Mouse (Mus musculus): ENCODE results near the gene Unc93a.
"Not testable (repeated sequence)": the region's sequence is repeated elsewhere in the genome, so short reads cannot be mapped to it uniquely, and the experiment has no call there.

Gene Unc93a

GRCm38 (mm10) chr17:13131710-13132109, at the start of gene Unc93a:
Unc93a (minus strand) TSS chr17:13131810.
- not testable (repeated sequence) for DNase-seq (ENCODE audit: extremely low spot score)

DNA sequence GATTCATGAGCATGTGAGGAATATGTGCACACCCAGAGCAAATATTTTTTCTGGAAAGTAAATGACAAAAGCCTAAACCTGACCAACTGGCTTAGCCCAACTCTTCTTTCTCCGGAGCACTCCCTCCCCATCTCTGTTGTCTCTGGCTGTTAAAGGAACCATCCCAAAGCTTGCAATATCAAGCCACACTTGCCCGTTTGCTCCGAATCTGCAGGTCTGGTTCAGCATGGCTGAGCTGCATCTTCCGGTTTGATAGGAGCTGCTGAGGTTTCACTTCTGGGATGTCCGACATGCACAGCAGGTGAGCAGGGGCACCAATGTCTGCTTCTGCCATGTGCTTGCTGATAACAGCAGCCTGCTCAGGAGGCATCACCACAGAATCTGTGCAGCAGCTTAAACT, 48.9 kb upstream of the Unc93a start:
- DNase-seq (ENCODE audit: extremely low spot score) = not testable (repeated sequence)

DNA sequence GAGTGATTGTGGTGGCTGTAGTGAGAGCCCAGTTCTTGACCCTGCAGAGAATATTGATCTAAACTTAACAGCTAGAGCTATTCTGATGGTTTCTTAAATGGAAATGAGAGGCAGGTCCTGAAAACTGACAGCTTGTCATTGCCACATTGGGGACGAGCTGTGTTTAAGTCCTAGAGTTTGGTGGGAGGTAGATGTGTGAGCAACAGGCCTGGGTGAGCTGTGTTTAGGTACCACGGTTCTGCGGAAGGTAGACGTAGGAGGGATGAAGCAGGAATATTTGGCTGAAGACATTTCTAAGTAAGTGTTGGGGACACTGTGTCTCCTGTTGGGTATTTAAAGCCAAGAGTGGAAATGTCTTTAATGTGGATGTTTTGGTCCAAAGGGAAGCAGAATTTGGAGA, 47.4 kb upstream of the Unc93a start:
- DNase-seq (ENCODE audit: extremely low spot score) = not testable (repeated sequence)

DNA sequence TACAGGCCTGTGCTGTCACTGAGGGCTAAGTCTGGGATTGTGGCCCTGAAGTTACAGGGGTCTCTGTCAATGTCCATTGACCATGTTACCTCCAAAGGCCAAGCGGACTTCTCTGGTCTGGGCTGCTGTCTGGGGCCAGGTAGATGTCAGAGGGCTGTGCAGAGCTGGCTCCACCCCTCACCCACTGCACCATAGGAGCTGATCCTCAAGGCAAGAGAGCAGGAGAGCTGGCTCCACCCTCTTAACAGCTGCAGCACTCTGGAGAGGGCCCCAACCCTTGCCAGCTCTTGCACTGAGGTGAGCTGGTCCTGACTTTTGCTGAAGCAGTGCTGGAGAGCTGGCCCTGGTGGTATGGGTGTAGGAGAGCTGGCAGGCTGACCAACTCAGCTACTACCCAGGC, 46.2 kb upstream of the Unc93a start:
- DNase-seq (ENCODE audit: extremely low spot score) = not testable (repeated sequence)

DNA sequence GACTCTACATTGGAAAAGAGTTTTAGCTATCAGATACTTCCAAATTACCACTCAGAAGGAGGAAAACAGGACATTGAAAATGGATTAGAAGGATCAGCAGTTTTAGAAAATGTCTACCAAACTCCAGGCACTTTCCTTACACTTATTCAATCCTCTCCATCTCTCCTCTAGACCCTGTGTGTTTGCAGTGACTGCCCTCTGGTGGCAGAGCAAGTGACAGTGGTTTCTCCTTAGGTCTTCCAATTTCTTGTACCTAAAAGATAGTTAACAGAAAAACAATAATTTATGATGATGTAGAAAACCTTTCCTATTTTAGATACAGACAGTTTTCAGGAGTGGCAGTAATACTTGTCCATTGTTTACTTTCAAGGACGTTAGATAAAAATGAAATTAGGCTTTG, 44.0 kb upstream of the Unc93a start:
- DNase-seq (ENCODE audit: extremely low spot score) = not testable (repeated sequence)

- DNase-seq (ENCODE audit: extremely low spot score) = not testable (repeated sequence)
Measured at GRCm38 (mm10) chr17:13174029-13174428, 42.4 kb upstream of the Unc93a start.

- not testable (repeated sequence) for DNase-seq (ENCODE audit: extremely low spot score)
Measured at GRCm38 (mm10) chr17:13173578-13173977, 42.0 kb upstream of the Unc93a start.

- not testable (repeated sequence) for DNase-seq (ENCODE audit: extremely low spot score)
Measured at GRCm38 (mm10) chr17:13146128-13146527, 14.5 kb upstream of the Unc93a start.

DNA sequence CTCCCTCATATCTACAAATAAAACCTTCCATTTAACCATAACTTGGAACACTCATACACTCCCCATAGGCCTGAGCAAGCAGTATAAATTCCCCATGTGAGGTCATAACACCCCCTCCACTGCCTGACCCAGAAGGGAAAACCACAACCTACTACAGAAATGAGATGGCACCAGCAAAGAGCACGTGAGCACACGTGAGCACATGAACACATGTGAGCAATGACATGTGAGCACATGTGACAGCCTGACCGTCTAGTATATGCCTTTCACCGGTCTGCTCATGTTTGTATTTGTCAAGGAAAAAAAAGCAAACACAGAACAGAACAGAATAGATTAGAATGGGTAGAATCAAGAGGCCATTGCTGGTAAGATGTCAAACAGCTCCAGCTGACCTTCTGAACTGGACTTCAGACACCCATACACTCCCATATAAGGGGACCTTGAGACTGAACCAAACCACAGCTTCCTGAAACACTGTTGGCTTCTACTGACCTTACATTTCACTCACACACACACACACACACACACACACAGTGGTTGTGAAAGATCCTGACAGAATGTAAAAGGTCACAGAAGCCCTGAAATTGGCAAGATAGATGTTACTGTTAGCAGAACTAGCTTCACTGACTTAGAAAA, 13.1 kb upstream of the Unc93a start:
- not testable (repeated sequence) for DNase-seq (ENCODE audit: extremely low spot score)

DNA sequence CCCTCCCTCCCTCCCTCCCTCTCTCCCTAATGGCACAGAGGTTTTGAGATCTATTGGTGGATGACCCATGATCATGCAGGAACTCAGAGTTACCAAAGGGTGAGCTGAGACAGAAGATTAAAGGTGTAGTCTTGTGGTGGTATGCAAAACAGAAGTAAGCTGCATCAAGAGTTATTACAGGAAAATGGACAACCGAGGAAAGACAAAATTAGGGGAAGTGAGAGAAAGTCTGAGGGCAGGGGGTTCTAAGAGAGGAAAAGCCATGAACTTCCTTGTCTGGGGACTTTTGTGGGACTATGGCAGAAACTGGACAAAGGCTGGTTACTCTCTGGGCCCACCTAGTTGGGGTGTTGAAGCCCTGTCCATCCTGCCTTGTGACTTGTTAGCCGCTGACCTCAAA, 11.1 kb upstream of the Unc93a start:
- DNase-seq (ENCODE audit: extremely low spot score) = not testable (repeated sequence)

GRCm38 (mm10) chr17:13135356-13135755, 3.7 kb upstream of the Unc93a start:
- not testable (repeated sequence) for DNase-seq (ENCODE audit: extremely low spot score)

- not testable (repeated sequence) for DNase-seq (ENCODE audit: extremely low spot score)
Measured at GRCm38 (mm10) chr17:13132352-13132751, 742 bp upstream of the Unc93a start.

GRCm38 (mm10) chr17:13129737-13130465, 1.7 kb downstream of the Unc93a start:
- DNase-seq (ENCODE audit: extremely low spot score) = not testable (repeated sequence)

GRCm38 (mm10) chr17:13129324-13129723, 2.3 kb downstream of the Unc93a start:
- not testable (repeated sequence) for DNase-seq (ENCODE audit: extremely low spot score)

DNA sequence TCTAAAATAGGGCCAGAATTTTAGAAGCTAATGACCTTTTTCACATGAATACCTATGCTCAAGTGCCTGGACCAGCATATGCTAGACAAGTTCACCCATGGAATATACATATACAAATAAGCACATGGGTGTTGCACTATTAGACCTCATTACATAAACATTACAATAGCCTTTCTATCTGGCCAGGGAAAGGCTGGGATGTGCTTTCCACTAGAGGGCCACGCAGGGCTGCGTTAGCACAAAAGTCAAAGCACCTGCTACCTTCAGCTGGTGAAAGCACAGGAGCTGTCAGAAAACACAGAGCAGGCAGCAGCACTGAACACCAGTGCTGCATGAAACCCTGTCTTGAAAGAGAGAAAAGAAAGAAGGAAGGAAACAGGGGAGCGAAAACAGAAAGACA, 7.4 kb downstream of the Unc93a start:
- DNase-seq (ENCODE audit: extremely low spot score) = not testable (repeated sequence)

- not testable (repeated sequence) for DNase-seq (ENCODE audit: extremely low spot score)
Measured at GRCm38 (mm10) chr17:13123308-13124038, 8.1 kb downstream of the Unc93a start.

GRCm38 (mm10) chr17:13112504-13113291, 18.9 kb downstream of the Unc93a start:
- DNase-seq (ENCODE audit: extremely low spot score) = not testable (repeated sequence)

- DNase-seq (ENCODE audit: extremely low spot score) = not testable (repeated sequence)
Measured at GRCm38 (mm10) chr17:13106563-13106962, 25.0 kb downstream of the Unc93a start.

DNA sequence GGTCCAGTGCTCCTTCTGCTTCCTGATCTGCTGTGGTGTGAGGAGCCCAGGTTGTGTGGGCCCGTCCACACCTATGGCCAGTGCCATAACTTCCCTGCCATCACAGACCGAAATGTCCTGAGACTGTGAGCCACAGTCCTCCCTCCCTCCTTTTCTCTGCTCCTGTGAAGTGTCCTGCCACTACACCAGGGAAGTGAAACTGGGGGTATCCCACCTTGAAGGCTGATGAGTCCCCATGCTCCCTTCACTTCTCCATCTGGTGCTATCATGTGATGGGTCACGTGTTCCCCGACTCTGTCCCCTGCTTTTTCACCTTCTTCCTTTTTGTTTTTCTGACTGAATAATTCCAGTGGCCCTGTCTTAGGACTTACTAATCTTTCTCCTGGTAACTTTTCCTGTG, 38.6 kb downstream of the Unc93a start:
- not testable (repeated sequence) for DNase-seq (ENCODE audit: extremely low spot score)

GRCm38 (mm10) chr17:13092100-13092764, 39.4 kb downstream of the Unc93a start:
- not testable (repeated sequence) for DNase-seq (ENCODE audit: extremely low spot score)

DNA sequence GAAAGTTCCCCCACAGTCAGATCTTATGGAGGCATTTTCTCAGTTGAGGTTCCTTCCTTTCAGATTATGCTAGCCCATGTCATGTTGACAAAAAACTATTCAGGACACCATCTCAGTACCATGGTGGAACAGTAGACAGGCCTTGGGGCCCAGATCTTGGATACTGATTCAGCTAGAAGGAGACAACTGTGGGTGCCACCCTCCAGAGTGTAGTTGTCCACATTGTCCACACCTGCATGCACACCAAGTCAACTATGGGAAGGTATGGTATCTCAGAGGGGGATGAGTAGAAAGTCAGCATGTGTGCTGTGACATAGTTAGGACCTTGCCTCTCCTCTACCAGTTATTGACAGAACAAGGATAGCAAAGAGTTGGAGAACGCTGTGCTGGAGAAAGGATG, 40.1 kb downstream of the Unc93a start:
- DNase-seq (ENCODE audit: extremely low spot score) = not testable (repeated sequence)

All from embryo, embryonic 9.5 days (tissue).